Mouse (Mus musculus) lung, adult 2 months (tissue): ENCODE data around the gene Cdca3.

Experiments
- CTCF ChIP-seq: fragments of 200-500 bp; IDR thresholded peaks from 2 replicates; pipeline ENCODE4 v1.5.1; 2011; ENCODE audit warnings: mild to moderate bottlenecking, low read length, control low read depth; ENCODE audit not compliant: insufficient read depth
- POLR2A ChIP-seq: fragments of 200-500 bp; IDR thresholded peaks from 2 replicates; pipeline ENCODE4 v1.6.1; 2011; ENCODE audit warnings: low read depth, mild to moderate bottlenecking, control low read depth, low read length, borderline replicate concordance; ENCODE audit errors: extremely low read depth

- TF ChIP-seq CTCF (no peak), POLR2A (no peak)
Measured at GRCm38 (mm10) chr6:124828101-124828592, 1.2 kb upstream of the Cdca3 start.
